Mouse (Mus musculus) left cerebral cortex, adult 9 months (tissue): ENCODE measurements around the gene Cd46.

Experiments used
- DNase-seq, 2 experiments: peaks; one replicate each; pipeline ENCODE4 v3.0.0; 2022; ENCODE audit warnings: low spot score in 2 of 2

The Cd46 gene

DNA sequence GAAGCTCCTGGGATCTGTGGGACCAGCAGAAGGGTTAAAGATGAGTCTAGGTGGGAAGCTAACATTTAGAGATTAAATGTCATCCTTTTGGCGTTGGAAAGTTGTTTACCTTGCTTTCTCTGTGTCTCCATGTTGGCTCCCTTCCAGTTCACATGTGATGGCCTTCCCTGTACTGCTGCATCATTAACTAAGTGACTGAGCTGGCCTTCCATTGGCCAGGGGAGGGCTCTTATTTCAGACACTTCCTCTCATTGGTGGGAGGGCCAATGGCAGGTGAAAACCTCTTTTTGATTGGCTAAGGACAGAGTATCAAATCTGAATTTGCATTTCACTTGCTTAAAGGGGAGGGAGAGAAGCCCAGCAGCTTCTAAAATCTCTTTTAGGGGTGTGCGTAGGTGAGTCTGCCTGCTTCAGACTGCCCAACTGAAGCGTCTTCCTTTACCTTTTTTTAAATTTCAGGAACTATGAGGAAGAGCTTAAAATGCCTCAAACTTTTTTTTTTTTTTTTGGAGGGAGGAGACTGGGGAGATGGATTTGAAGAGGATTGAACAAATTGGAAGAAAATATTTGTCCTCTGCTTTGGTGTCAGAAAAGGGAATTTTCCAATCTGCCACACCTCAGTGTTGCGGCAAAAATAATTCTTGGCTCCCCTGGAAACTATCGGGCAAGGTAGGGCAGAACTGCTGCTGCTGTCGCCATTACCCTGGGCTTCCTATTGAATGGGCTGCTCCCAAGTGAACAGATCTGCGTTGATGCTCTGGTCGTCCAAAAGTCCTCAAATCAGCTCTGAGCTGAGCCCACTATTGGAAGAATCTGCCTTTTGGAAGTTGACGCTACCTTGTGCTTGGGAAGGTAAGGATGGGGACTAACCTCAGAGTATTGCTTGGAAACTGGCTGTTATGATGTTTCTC lies 73.7 kb downstream of the Cd46 start:
- peak; percentile 93 to 98 for DNase-seq

DNA sequence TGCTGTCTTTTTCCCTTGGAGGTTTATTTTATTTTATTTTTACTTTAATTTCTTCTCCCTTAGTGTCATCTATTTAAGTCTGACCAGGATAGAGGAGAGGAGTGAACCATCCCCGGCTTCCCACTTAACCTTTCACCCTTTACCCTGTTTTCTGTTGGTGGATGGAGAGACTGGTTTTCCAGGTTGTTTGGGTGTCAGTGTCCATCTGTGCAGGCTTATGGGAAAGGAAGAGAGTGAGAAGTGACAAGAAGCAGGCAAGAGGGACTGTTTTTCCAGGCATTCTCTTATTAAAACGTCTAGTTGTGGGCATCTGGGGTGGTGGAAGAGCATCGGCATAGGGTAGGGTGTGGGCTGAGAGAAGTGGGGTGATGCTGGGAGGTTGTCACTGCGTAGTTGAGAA lies 74.4 kb downstream of the Cd46 start:
- DNase-seq: no peak

DNA sequence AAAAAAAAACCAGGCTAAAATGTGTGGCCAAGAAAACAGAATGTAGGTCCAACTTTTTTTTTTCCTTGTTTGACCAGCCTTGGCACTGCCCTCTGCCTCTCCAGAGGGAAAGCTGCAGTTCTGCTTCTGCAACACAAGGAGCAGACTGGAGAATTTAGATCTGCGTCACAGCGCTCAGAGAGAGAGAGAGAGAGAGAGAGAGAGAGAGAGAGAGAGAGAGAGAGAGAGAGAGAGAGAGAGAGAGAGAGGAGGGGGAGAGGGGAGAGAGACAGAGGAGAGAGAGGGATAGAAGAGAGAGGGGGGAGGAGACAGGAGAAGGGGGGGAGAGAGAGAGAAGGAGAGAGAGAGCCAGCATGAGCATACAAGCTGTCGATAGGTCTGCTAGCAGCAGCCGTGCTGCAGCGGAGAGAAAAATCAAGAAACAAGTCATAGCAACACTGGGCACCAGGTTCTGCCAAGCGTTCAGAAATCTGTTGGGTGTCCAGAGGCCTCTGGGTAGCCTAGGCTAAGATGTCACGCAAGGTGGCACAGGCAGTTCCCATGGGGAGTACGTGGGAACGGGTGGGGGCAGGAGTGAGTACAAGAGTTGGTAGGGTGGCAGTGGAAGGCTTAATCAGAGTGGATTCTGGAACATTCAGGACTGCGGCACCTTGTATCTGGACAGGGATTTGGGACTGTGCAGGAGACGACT lies 75.1 kb downstream of the Cd46 start:
- peak in 1 of 2 experiments; percentile 70 for DNase-seq

DNA sequence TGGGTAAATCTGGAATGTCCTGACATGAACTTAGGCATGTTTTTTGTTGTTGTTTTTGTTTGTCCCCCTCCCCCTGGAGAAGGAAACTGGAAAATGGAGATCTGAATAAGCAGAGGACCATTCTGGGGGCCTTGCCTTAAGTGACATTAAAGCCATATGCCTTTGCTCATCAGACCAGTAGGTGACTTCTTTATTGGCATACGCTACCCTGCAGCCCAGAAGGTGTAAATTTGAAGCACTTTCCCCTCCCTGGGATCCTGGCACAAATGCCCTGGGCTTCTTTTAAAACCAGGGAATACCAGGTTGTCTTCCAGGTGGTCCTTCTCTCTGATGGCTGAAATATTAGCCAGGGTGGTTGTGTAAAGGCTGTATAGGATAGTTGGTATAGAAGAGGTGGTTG lies 76.8 kb downstream of the Cd46 start:
- DNase-seq: no peak

DNA sequence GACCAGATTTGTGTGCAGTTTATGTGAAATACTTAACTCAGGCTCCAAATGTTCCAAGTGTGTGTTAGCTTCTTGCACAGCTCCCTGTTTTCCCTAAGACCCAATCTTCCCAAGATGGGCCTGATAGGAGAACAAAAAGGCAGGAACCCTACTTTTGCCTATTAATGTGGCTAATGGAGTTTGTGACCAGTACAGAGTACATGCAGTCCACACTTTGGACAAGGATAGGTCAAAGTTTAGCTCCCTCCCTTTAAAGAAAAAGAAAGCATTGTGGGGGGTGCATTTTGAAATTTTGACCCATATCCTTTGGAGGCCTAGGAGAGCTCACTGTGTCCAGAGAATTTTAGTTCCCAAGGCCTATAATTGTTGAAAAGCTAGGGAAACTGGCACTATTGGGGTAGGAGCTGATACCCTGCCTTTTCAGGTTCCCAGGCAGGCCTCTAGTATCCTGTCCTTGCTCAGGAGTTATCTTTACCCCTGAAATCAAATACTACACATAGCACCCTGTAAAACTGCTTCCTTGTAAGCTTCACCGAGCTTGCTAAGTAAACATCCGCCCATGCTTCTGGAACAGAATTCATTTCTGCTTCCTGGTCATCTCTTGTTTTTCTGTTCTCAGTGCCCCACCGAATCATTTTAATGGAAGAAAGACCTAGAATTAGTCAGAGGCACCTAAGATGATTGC lies 77.7 kb downstream of the Cd46 start:
- no peak for DNase-seq

DNA sequence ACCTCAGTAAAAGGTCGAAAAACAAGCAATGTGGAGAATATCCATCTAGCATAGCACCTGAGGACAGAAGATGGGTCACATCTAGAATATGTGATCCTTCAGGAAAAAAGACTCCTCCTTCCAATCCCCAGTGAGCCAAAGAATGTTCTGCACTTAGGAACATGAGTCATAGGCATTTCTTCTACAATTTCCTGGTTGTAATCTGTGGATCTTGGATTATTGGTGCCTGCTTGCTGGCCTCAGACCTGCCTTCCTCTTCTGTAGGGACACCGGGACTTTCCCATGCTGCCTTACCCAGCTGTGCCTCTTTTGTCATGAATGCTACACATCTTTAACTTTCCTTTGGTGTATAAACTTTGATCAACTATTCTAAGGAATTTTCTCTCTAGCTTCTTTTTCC lies 79.5 kb downstream of the Cd46 start:
- no peak for DNase-seq

DNA sequence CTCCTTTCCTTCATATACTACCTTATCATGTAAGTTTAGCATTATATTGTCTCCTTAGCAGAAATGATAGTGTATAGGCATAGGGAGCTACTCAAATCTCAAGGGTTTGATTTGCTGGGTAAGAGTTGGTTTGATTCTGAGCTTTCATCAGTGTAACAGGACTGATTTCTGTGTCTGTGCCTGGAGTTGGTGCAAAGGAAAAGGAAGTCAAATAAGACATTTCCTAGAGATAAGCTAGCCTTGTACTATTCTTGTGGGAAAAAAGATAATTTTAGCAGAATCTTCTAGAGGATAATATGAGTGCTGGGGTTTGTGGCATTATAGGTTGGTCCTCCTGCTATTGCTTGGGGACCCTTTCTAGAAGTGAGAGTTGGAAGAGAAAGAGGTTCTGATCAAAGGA lies 85.8 kb downstream of the Cd46 start:
- DNase-seq: no peak

DNA sequence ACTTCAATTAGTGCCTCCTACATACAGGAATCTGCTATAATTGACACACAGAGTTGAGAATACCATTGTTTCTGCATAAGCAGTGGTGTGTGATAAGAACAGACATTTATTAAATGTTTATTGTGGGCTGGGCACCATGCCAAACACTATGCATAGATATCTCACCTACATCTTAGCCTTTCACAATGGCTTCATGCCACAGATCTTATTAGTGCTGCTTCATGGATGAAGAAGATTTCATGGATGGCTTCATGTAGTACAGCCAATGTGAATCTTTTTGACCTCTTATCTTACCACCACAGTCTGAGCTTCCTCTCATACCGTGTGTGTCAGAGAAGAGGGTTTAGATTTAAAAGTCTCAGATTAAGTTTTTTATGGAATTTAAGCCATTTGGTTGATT lies 87.9 kb downstream of the Cd46 start:
- no peak for DNase-seq

DNA sequence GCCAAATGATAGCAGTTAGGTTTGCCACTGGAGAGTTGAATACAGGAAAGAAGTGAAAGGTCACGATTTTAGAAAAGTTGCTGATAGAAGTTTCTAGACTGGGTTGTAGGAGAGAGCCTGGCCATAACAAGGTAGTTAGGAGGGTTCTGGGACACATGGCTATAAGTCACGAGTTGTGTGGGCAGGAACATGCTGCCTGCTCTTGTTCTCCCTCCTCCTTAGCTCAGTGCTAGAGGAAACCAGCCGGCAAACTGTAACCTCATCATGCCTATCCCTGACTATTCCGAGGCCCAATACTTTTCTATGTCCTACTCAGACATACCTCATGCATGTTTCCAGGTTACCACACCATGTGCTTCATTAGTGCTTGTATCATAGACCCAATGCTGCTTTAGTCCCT lies 88.7 kb downstream of the Cd46 start:
- DNase-seq: no peak

DNA sequence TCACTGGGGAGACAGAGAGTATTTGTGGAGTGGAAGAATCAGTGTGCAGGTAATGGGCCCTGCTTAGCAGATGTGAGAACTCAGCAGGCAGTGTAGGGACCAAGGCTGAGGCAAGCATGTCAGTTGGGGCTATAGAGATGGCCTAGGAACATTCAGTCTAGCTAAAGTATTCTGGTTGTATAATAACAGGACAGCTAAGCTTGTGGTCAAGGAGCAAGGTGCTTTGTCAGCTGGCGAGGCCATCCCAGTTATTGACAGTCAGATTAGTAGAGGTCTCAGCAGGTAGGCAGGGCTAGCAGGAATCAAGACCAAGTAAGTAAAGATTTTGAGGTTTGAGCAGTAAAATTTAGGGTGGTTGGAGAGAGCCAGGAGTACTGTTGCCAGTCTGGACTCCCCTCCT lies 93.7 kb downstream of the Cd46 start:
- no peak for DNase-seq

DNA sequence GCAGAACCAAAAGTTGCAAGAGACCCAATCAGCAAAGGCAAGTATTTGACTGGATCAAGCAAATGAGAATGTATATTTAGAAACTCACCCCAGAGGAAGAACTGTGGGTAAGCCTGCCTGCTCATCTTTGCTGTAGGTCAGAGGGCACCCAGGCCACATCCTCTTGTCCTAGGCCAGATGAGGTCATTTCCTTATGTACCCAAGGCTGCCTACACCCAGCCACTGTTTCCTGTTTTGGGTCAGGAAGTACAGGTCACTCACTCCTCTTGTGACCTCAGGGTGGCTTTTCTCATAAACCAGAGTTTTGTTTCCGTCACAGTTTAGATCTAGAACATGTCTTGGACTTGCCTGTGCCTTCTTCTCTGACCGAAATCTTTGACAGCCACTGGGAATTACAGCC lies 96.9 kb downstream of the Cd46 start:
- DNase-seq: no peak

DNA sequence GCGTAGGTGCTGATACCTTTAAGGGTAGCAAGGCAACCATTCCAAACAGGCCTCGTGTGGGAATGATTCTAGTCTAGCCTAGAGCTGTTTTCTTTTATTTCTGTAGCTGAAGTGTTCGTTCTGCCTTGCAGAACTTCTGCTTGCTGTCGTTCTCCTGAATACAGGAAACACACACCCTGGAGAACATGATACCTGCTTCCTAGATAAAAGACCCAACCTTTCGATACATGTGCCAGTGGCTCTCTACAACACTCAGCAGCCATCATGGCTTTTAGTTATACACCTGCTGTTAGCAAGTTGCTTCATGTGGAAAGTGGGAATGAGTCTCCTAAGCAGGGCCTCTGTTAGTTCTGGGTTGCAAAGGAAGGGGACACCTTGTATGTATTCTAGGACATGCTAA lies 97.8 kb downstream of the Cd46 start:
- DNase-seq: no peak

DNA sequence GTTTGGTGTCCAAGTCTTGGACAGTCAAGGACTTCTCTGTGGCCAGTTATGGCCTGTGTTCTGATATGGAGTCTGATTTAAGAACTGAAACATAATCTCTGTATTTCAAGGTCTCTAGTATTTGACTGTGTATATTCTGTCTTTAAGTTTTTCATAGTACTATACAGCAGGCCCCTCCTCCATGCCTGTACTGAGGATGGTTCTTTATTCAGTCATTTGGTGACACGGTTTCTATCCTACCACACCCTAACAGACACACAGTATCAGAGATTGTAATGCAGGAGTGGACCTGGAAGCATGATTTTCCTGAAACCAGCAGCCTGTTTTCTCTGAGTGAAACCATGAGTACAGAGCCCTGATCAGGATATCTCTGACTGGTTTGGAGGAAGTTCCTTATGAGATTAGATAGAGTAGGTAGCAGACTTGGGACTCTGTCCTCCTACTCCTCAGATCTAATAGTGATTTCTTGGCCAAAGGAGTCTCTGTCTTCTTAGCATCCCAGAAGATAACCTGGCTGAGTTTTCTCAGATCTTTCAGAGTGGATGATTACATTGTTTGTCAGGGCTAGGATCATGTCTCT lies 98.5 kb downstream of the Cd46 start:
- DNase-seq: no peak

DNA sequence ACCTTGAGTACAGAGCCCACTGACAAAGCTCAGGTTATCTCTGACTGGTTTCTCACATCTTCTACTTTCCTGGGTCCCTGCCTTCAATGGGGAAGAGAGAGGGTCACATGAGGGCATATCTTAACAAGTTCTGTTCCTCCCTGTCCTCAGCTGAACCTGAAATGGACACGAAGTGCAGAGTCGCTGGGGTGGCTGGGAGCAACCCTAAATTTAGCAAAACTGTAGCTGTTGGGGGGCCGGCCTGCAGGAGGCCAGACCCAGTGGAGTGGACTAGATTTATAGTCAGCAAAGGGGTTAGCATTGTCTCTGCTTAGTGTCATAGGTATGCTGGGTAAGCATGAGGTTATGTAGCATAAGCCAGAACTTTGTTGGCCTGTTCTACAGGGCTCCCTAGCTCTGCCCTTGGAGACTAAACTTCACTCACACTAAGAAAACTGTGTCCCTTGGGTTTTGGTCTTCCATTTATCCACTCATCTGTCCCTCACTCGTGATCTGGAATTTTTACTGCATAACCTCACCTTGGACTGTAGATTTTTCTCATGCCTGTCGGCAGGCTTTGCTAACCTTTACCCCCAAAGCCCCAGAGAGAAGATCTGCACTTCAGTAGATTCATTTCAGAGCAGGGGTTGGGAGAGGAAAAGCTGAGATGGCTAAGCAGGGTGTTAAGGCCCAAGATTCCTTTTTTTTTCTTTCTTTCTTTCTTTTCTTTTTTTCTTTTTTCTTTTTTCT lies 99.3 kb downstream of the Cd46 start:
- no peak for DNase-seq

DNA sequence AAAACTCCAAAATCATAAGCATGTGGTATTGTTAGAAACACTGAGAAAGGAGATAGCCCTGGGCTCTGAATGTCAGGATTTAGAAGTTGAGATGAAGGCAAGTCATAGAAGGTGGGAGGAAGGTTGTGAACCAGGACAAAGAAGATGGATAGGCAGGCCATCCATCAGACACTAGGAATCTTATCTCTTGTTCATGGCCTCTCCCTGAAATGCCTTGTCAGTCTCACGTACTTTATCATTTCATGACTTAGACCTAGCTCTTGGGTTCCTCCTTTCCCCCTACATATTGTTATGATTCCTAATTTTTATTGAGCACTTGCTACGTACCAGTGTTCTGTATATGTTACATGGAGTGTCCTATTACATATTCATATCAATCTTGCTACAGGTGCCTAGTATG lies 100.4 kb downstream of the Cd46 start:
- no peak for DNase-seq

DNA sequence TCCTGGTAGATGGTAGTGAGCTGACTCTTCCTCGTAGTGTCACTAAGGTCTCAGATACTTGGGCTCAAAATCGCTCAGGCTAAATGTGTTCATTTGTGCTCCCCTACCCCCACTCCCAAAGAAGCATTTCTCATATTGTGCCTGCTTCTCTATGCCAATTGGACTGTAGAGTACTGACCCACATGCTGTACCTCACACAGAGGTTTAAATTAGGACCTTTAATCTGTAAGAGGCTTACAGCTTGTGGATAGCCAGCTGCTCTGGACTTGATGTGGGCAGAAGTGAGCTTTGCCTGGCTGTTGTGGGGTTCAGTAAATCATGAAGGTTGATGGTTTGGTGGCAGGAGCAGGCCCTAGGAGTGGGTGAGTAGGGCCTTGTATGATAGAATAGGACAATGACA lies 101.1 kb downstream of the Cd46 start:
- no peak for DNase-seq

DNA sequence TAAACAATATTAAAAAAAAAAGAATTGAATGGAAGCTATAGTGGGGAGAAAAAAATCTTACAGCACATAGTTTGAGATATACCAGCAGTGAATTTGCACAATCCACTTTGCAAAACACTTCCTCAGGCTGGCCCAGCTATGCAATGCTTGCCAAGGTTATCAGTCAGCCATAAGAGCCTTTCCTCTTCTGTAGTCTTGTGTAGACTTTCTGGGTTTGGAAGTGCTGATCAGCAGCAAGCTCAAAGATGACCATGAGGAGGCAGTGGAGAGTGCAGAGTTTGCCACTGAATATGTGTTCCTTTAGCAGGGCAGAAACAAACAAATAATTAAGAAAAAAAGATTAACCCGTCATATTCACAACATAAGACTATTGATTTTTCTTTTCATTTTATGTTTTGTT lies 103.0 kb downstream of the Cd46 start:
- DNase-seq: no peak
